Mouse (Mus musculus): ENCODE measurements around the gene Cadm1. TPM values are rescaled to one million over a fixed set of nuclear protein-coding genes. Genes with fewer than 3 reads are reported as not detected.

The Cadm1 gene
- total and polyA plus RNA-seq, 3 experiments, result 0.14 to 0.31 TPM; not detected in 1

DNA sequence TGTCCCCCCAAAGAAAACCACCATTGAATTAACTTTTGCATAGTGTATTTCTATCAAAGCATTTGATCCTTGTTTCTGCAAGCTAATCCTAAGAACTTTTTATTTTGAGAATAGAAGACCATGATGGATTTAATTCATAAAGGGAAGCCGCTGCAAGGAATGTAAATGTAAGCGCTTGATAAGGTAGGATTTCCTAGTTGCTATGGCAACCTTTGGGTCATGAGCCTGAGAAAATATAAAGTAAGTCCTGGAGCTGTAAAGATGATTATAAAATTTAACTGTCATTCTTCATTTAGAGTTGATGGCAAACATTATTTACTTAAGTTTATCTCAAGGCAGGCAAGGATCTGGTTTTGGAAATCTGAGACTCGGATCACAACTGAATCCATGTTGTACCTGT lies 197.6 kb downstream of the Cadm1 start:
- no peaks in the 10 kb centered on the region for H3K4me1 ChIP-seq (ENCODE audit: control insufficient read depth in 1 of 2, insufficient read depth in 2 of 2, low read length in 2 of 2)
- no peak overlapping the region for H3K4me3 ChIP-seq (ENCODE audit: control insufficient read depth in 1 of 2, insufficient read depth in 1 of 2, low read depth in 2 of 2, low read length in 2 of 2)
- H3K79me2 ChIP-seq (ENCODE audit: control insufficient read depth, insufficient read depth, low read length, poor library complexity), result no peaks in the 10 kb centered on the region
- H3K27ac ChIP-seq (ENCODE audit: control insufficient read depth, low read depth, low read length), result no peak overlapping the region
- H3K27me3 ChIP-seq (ENCODE audit: control insufficient read depth in 1 of 2, insufficient read depth in 2 of 2, low read length in 2 of 2), result peaks cover 0 to 1% of the 10 kb centered on the region in 2 experiments; a peak in 1 of 4 replicates
- H3K36me3 ChIP-seq (ENCODE audit: control insufficient read depth in 1 of 2, insufficient read depth in 2 of 2, low read length in 2 of 2), result no peaks in the 10 kb centered on the region
- H3K9me3 ChIP-seq (replicated peaks; ENCODE audit: insufficient read depth, low read length), result no peaks in the 10 kb centered on the region
- TF ChIP-seq ZKSCAN1 (IDR thresholded peaks at IDR 0.05; ENCODE audit: low read depth, low read length) (no peak), CHD2 (IDR thresholded peaks at IDR 0.05; ENCODE audit: low read length) (no peak), ETS1 (IDR thresholded peaks at IDR 0.05; ENCODE audit: low read depth, low read length) (no peak), MXI1 (IDR thresholded peaks at IDR 0.05; ENCODE audit: low read depth, low read length) (no peak), GABPA (IDR thresholded peaks at IDR 0.05; ENCODE audit: low read depth, low read length) (no peak), ELF1 (IDR thresholded peaks at IDR 0.05; ENCODE audit: low read depth, low read length) (no peak), HCFC1 (IDR thresholded peaks at IDR 0.05; ENCODE audit: low read depth, low read length) (no peak), ZMIZ1 (IDR thresholded peaks at IDR 0.05; ENCODE audit: low read depth, low read length) (no peak), ZC3H11A (IDR thresholded peaks at IDR 0.05; ENCODE audit: low read depth, low read length) (no peak), SMC3 (IDR thresholded peaks at IDR 0.05; ENCODE audit: low read depth, low read length) (no peak), POLR2AphosphoS2 (IDR thresholded peaks at IDR 0.05; ENCODE audit: low read length) (no peak), NRF1 (IDR thresholded peaks at IDR 0.05; ENCODE audit: insufficient read depth, low read depth, low read length, poor library complexity, severe bottlenecking) (no peak), EP300 (IDR thresholded peaks at IDR 0.05; ENCODE audit: low read depth in 1 of 2, low read length in 2 of 2) (no peak), CTCF (IDR thresholded peaks at IDR 0.05 in 2 of 3, conservative IDR thresholded peaks at IDR 0.05 in 1 of 3; ENCODE audit: control insufficient read depth in 1 of 3, insufficient read depth in 1 of 3, low read depth in 2 of 3, low read length in 3 of 3, poor library complexity in 1 of 3, severe bottlenecking in 1 of 3) (no peak), KAT2A (conservative IDR thresholded peaks at IDR 0.05; ENCODE audit: low read depth, low read length) (no peak), POLR2A (IDR thresholded peaks at IDR 0.05; ENCODE audit: control insufficient read depth in 1 of 2, insufficient read depth in 1 of 2, low read depth in 1 of 2, low read length in 2 of 2, poor library complexity in 1 of 2) (no peak), ZNF384 (IDR thresholded peaks at IDR 0.05; ENCODE audit: low read depth, low read length) (no peak), MAFK (IDR thresholded peaks at IDR 0.05; ENCODE audit: borderline replicate concordance, low read depth, low read length) (no peak), NELFE (IDR thresholded peaks at IDR 0.05; ENCODE audit: low read depth, low read length) (no peak)
- no peak for DNase-seq (ENCODE audit: low read depth, low spot score)
- no peak overlapping the region for H3K9ac ChIP-seq (ENCODE audit: control insufficient read depth, low read depth, low read length, poor library complexity, severe bottlenecking)

GRCm38 (mm10) chr9:47728852-47729251 lies 198.9 kb downstream of the Cadm1 start:
- Histone ChIP-seq H3K9me3 (replicated peaks; ENCODE audit: insufficient read depth, low read length) (no peaks in the 10 kb centered on the region), H3K36me3 (ENCODE audit: control insufficient read depth in 1 of 2, insufficient read depth in 2 of 2, low read length in 2 of 2) (peaks cover 0 to 2% of the 10 kb centered on the region in 2 experiments; a peak in 1 of 4 replicates), H3K4me1 (ENCODE audit: control insufficient read depth in 1 of 2, insufficient read depth in 2 of 2, low read length in 2 of 2) (peaks cover 0 to 4% of the 10 kb centered on the region in 2 experiments; a peak in 1 of 4 replicates), H3K4me3 (ENCODE audit: control insufficient read depth in 1 of 2, insufficient read depth in 1 of 2, low read depth in 2 of 2, low read length in 2 of 2) (no peak overlapping the region), H3K79me2 (ENCODE audit: control insufficient read depth, insufficient read depth, low read length, poor library complexity) (no peaks in the 10 kb centered on the region), H3K27ac (ENCODE audit: control insufficient read depth, low read depth, low read length) (no peak overlapping the region), H3K9ac (ENCODE audit: control insufficient read depth, low read depth, low read length, poor library complexity, severe bottlenecking) (no peak overlapping the region), H3K27me3 (ENCODE audit: control insufficient read depth in 1 of 2, insufficient read depth in 2 of 2, low read length in 2 of 2) (no peaks in the 10 kb centered on the region)
- DNase-seq (ENCODE audit: low read depth, low spot score), result no peak
- TF ChIP-seq BHLHE40 (IDR thresholded peaks at IDR 0.05; ENCODE audit: borderline replicate concordance, low read depth, low read length), result no peak
- no peak for TF ChIP-seq POLR2A (IDR thresholded peaks at IDR 0.05; ENCODE audit: control insufficient read depth in 1 of 2, insufficient read depth in 1 of 2, low read depth in 1 of 2, low read length in 2 of 2, poor library complexity in 1 of 2)
- TF ChIP-seq MEF2A (IDR thresholded peaks at IDR 0.05; ENCODE audit: extremely low read depth, insufficient replicate concordance, low read depth, low read length, poor library complexity, severe bottlenecking), result no peak
- TF ChIP-seq RAD21 (IDR thresholded peaks at IDR 0.05; ENCODE audit: low read depth, low read length), result no peak
- TF ChIP-seq UBTF (IDR thresholded peaks at IDR 0.05; ENCODE audit: borderline replicate concordance, insufficient read depth, low read depth, low read length), result no peak
- no peak for TF ChIP-seq SMC3 (IDR thresholded peaks at IDR 0.05; ENCODE audit: low read depth, low read length)
- TF ChIP-seq GATA1 (IDR thresholded peaks at IDR 0.05; ENCODE audit: low read depth, low read length), result no peak
- no peak for TF ChIP-seq POLR2AphosphoS2 (IDR thresholded peaks at IDR 0.05; ENCODE audit: low read length)
- no peak for TF ChIP-seq ETS1 (IDR thresholded peaks at IDR 0.05; ENCODE audit: low read depth, low read length)
